Mouse (Mus musculus) limb, embryonic 12.5 days (tissue): ENCODE data around the gene Brf1. TPM values are rescaled to one million over a fixed set of nuclear protein-coding genes. Genes with fewer than 3 reads are reported as not detected.

Source experiments
- ATAC-seq: fragments of 200-750 bp; cut with Nextera tagmentation; 2 replicates; pipeline ENCODE4 v1.8.0; 2017; ENCODE audit warnings: low read depth, moderate TSS enrichment; ENCODE audit not compliant: insufficient number of reproducible peaks, insufficient read depth, low FRiP score, low TSS enrichment
- H3K27ac ChIP-seq: fragments of 300-500 bp; sonication (generic); 2 replicates; pipeline ENCODE4 v1.5.1; 2016; ENCODE audit warnings: mild to moderate bottlenecking, moderate library complexity
- H3K27me3 ChIP-seq: fragments of 300-500 bp; sonication (generic); 2 replicates; pipeline ENCODE4 v1.6.1; 2016; ENCODE audit warnings: mild to moderate bottlenecking, moderate library complexity
- H3K36me3 ChIP-seq: fragments of 300-500 bp; sonication (generic); 2 replicates; pipeline ENCODE4 v1.6.1; 2016; ENCODE audit warnings: mild to moderate bottlenecking, moderate library complexity
- H3K4me1 ChIP-seq: fragments of 300-500 bp; sonication (generic); replicated peaks from 2 replicates; pipeline ENCODE4 v1.6.1; 2016
- H3K4me2 ChIP-seq: fragments of 300-500 bp; sonication (generic); 2 replicates; pipeline ENCODE4 v1.6.1; 2016; ENCODE audit warnings: mild to moderate bottlenecking, moderate library complexity
- H3K4me3 ChIP-seq: fragments of 300-500 bp; sonication (generic); replicated peaks from 2 replicates; pipeline ENCODE4 v1.5.1; 2016; ENCODE audit warnings: mild to moderate bottlenecking
- H3K9ac ChIP-seq: fragments of 300-500 bp; sonication (generic); replicated peaks from 2 replicates; pipeline ENCODE4 v1.6.1; 2016; ENCODE audit warnings: mild to moderate bottlenecking, moderate library complexity
- H3K9me3 ChIP-seq: fragments of 300-500 bp; sonication (generic); 2 replicates; pipeline ENCODE4 v1.6.1; 2016; ENCODE audit warnings: mild to moderate bottlenecking, moderate library complexity
- WGBS: fragments of 180-500 bp; shearing (Covaris S2); methylation state at CpG from one replicate; pipeline ENCODE4 v1.1.7; 2016; 5-methylcytosine and 5-hydroxymethylcytosine counted together
- microRNA-seq: library from miRNA; unstranded; fragments of <30 nt; microRNA quantifications from one replicate; pipeline ENCODE4, GENCODE M21; 2017
- polyA plus RNA-seq: library from polyadenylated mRNA; unstranded; fragments of >200 nt; fragmentation: Nextera tagmentation; extraction: Ambion mirVana; gene quantifications from 2 replicates; pipeline ENCODE4 v1.2.1, GENCODE M21; 2016

The Brf1 gene
- polyA plus RNA-seq, 1 experiment from 2014 or later: 83.0 TPM

DNA sequence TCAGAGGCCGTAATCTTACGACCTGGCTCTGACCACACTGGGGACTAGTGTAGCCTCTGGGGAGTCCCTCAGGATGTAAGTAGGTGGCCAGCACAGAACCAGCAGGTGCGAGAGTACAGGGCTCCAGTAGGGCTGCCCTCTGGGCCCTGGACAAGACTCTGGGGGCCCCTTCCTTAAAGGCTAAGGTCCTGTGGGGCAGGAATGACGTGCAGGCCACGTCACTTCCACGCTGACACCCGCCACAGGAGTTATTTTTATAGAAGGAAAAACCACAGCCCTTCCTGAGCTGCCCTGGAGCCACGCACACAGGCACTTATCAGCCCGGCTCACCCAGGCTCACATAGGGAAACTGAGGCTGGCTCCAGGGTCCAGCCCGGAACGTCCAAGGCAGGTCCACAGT, 83.0 kb downstream of the Brf1 start:
- Histone ChIP-seq H3K4me2 (no peak overlapping the region), H3K4me3 (no peak overlapping the region), H3K4me1 (peaks cover 4% of the 10 kb centered on the region; the same call in 1 of the 2 replicates), H3K9me3 (no peaks in the 10 kb centered on the region), H3K36me3 (no peaks in the 10 kb centered on the region), H3K27ac (no peak overlapping the region), H3K27me3 (0 out of 2 replicates have a peak, but pooled peaks cover 12% of the 10 kb centered on the region), H3K9ac (no peak overlapping the region)
- WGBS: 81% methylated on average over 11 of the region's 11 CpGs
- no peak for ATAC-seq

DNA sequence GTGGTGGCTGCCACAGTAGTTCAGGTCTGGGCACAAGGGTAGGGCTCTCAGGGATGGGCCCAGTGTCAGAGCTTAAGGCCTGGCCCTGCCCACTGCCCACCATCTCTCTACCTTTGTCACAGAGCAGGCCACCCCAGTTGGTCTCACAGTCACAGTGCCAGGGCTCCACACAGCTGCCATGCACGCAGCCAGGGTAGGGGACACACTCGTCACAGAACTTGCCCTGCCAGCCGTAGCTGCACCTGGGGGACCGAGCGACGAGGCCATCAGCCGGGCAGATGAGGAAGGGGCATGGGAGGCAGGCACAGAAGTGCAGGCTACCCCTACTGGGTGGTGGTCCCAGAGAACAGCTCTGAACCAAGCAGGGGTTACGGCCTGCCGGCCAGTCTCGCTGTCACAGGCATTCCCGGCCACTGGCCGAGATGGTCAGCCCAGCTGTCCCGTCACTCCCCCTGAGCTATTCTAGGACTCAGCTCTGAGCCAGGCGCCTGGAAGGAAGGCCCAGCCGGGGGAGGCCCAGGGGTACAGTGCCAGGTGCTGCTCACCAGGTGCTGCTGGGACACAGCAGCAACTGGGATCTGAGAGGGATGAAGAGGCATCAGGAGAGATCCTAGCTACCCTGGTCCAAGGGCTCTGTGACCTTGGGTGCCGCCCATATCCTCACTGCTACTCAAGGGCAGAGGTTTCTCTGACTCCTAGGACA, 83.7 kb downstream of the Brf1 start:
- Histone ChIP-seq H3K4me1 (0 out of 2 replicates have a peak, but pooled peaks cover 4% of the 10 kb centered on the region), H3K27me3 (0 out of 2 replicates have a peak, but pooled peaks cover 12% of the 10 kb centered on the region), H3K36me3 (no peaks in the 10 kb centered on the region), H3K4me3 (no peak overlapping the region), H3K9me3 (no peaks in the 10 kb centered on the region), H3K27ac (no peak overlapping the region), H3K9ac (no peak overlapping the region), H3K4me2 (no peak overlapping the region)
- ATAC-seq: no peak
- 79% methylated on average over 16 of the region's 16 CpGs for WGBS

DNA sequence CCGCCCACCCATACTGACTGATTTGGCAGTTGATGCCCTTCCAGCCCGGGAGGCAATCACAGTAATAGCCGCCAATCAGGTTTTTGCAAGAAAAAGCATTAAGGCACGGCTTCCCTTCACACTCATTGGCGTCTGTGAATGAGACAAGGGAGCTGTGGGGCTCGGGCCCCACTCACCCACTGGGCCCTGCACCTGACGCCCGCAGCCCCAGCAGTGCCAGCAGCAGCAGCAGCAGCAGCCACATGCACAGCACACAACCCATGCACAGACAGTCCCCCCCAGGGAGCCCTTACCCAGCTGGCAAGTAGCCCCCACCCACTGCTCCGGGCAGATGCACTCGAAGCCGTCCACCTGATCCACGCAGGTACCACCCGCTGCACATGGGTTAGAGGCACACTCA, 84.9 kb downstream of the Brf1 start:
- 83% methylated on average over 13 of the region's 13 CpGs for WGBS
- Histone ChIP-seq H3K36me3 (no peaks in the 10 kb centered on the region), H3K27ac (no peak overlapping the region), H3K4me1 (0 out of 2 replicates have a peak, but pooled peaks cover 4% of the 10 kb centered on the region), H3K9ac (no peak overlapping the region), H3K9me3 (no peaks in the 10 kb centered on the region), H3K4me3 (no peak overlapping the region), H3K27me3 (0 out of 2 replicates have a peak, but pooled peaks cover 12% of the 10 kb centered on the region), H3K4me2 (no peak overlapping the region)
- no peak for ATAC-seq

DNA sequence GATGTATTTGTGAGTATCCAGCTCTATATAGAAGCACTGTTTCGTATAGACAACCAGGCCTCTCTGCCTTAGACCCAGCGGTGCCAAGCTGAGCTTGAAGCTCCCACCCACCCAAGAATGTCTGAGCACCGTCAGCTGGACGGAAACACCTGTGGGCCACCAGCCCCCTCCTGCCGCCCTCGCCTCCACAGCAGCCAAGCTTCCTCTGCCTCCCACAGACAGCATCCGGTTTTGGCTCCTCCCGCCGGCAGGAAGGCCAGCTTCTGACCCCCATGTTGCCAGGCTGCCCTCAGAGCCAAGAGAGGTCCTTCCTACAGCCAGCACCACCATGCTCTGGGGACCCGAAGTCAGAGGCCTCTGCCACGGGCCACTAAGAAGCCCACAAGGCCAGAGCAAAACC, 86.0 kb downstream of the Brf1 start:
- WGBS: 77% methylated on average over 11 of the region's 11 CpGs
- Histone ChIP-seq H3K4me1 (0 out of 2 replicates have a peak, but pooled peaks cover 4% of the 10 kb centered on the region), H3K27me3 (0 out of 2 replicates have a peak, but pooled peaks cover 12% of the 10 kb centered on the region), H3K36me3 (no peaks in the 10 kb centered on the region; the same call in 1 of the 2 replicates), H3K9me3 (no peaks in the 10 kb centered on the region), H3K4me3 (no peak overlapping the region), H3K9ac (no peak overlapping the region), H3K27ac (no peak overlapping the region), H3K4me2 (no peak overlapping the region)
- no peak for ATAC-seq

DNA sequence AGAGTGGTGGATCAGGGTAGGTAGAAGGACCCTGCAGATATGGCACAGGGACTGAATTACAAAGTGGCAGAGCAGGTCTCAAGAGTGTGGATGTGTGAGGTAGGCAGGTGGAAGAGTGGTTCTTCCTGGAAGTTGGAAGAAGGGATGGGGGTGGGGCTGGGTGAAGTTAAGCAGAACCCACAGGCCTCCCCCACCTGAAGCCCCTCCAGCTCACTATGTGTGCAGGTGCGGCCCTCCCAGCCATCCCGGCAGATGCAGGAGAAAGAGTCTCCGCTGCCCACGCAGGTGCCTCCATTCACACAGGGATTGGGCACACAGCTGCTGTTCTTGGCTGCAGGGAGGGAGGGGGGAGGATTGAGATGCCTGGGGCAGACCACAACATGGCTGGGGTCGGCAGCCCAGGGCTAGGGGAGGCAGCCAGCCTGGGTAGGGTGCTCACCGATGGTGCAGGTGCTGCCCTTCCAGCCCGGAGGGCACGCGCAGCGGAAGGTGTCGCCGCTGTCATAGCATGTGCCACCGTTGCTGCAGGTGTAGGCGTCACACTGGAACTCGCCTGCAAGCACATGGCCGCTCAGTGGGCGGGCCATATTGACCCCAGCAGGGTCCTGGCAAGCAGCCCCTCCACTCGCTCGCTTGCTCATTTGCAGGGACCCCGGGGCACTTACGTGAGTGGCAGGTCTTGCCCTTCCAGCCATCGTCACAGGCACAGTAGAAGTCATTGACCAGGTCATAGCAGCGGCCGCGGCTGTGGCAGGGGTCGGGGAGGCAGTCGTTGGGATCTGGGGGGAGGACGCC, 87.4 kb downstream of the Brf1 start:
- Histone ChIP-seq H3K27ac (no peak overlapping the region), H3K9me3 (no peaks in the 10 kb centered on the region; the same call in 1 of the 2 replicates), H3K27me3 (0 out of 2 replicates have a peak, but pooled peaks cover 7% of the 10 kb centered on the region), H3K4me1 (0 out of 2 replicates have a peak, but pooled peaks cover 4% of the 10 kb centered on the region), H3K36me3 (peaks cover 4% of the 10 kb centered on the region; the same call in 1 of the 2 replicates), H3K4me2 (no peak overlapping the region), H3K4me3 (no peak overlapping the region), H3K9ac (no peak overlapping the region)
- no peak for ATAC-seq
- 85% methylated on average over 28 of the region's 28 CpGs for WGBS

DNA sequence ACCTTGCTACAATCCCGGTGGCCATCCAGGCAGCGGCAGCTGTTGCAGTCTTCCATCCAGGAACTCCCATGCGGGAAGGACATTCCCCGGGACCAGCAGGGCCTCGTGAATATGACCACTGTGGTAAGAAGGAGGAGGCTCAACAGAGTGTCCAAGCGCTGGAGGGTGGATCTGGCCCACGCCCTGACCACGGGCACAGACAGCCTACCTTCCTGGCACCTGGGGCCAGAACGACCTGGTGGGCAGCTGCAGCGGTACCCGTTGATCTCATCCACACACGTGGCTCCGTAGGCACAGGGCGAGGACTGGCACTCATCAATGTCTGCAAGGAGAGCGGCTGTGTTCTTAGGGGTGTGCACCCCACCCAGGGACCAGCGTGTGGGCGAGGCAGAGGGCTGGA, 88.8 kb downstream of the Brf1 start:
- WGBS: 90% methylated on average over 17 of the region's 17 CpGs
- H3K36me3 ChIP-seq: peaks cover 4% of the 10 kb centered on the region; the same call in 1 of the 2 replicates

More for the DNA sequence above, 88.8 kb downstream of the Brf1 start:
- Histone ChIP-seq H3K9me3 (no peaks in the 10 kb centered on the region; the same call in 1 of the 2 replicates), H3K27ac (no peak overlapping the region), H3K4me3 (no peak overlapping the region), H3K4me1 (no peaks in the 10 kb centered on the region), H3K4me2 (no peak overlapping the region), H3K9ac (no peak overlapping the region), H3K27me3 (0 out of 2 replicates have a peak, but pooled peaks cover 4% of the 10 kb centered on the region)
- no peak for ATAC-seq

Small RNA genes within 50 kb of the gene (microRNA-seq; reads per million reads assigned to microRNA genes)
- gene Mir6941: not detected

Other genes with a start within 250 kb of the Brf1 start
- gene Pld4, start 240.0 kb downstream of the Brf1 start, polyA plus RNA-seq: 3.1 and 4.4 TPM in 2 replicates
- 0.23 and 0.26 TPM in 2 replicates for gene Ahnak2, start 198.0 kb downstream of the Brf1 start, polyA plus RNA-seq
- 9.2 and 9.3 TPM in 2 replicates for gene Clba1, start 191.8 kb downstream of the Brf1 start, polyA plus RNA-seq
- 166 TPM in 2 replicates for gene Cdca4, start 171.3 kb downstream of the Brf1 start, polyA plus RNA-seq
- 0.08 TPM in 1 of 2 replicates, not detected in the other for gene Gpr132, start 132.5 kb downstream of the Brf1 start, polyA plus RNA-seq
- gene Jag2, start 70.9 kb downstream of the Brf1 start, polyA plus RNA-seq: 6.4 and 6.8 TPM in 2 replicates
- gene Nudt14, start 58.6 kb downstream of the Brf1 start, polyA plus RNA-seq: 81.6 and 95.2 TPM in 2 replicates
- gene Btbd6, start 24.2 kb downstream of the Brf1 start, polyA plus RNA-seq: 25.7 and 29.1 TPM in 2 replicates
- gene Pacs2, start 13.8 kb upstream of the Brf1 start, polyA plus RNA-seq: 15.8 and 17.9 TPM in 2 replicates
- gene Tex22, start 73.8 kb upstream of the Brf1 start, polyA plus RNA-seq: not detected in 2 replicates
- gene Mta1, start 97.6 kb upstream of the Brf1 start, polyA plus RNA-seq: 19.3 and 20.5 TPM in 2 replicates
- gene Crip2, start 139.5 kb upstream of the Brf1 start, polyA plus RNA-seq: 51.4 and 53.7 TPM in 2 replicates
- 71.0 and 73.2 TPM in 2 replicates for gene Crip1, start 145.6 kb upstream of the Brf1 start, polyA plus RNA-seq
- 44.1 and 44.6 TPM in 2 replicates for gene Tedc1, start 155.7 kb upstream of the Brf1 start, polyA plus RNA-seq
- gene Tmem121, start 185.2 kb upstream of the Brf1 start, polyA plus RNA-seq: 17.5 and 18.7 TPM in 2 replicates